Mouse (Mus musculus) myocyte (in vitro differentiated cells): ENCODE results near the gene Lrguk.

Experiments used
- E2F4 ChIP-seq: IDR thresholded peaks from one replicate; pipeline ENCODE4 v1.6.1; 2011; ENCODE audit warnings: mild to moderate bottlenecking, control low read depth, moderate library complexity; ENCODE audit not compliant: insufficient read depth
- MYOD1 ChIP-seq, 3 experiments: IDR thresholded peaks; one replicate each; pipeline ENCODE4 v1.6.1; 2011; ENCODE audit warnings: control low read depth in 2 of 3, low read depth in 2 of 3, mild to moderate bottlenecking in 2 of 3, moderate library complexity in 1 of 3; ENCODE audit not compliant: insufficient read length in 2 of 3, control insufficient read depth in 1 of 3
- MYOG ChIP-seq, 3 experiments: IDR thresholded peaks; one replicate each; pipeline ENCODE4 v1.6.1; 2011; ENCODE audit warnings: control low read depth in 2 of 3, low read depth in 2 of 3, mild to moderate bottlenecking in 2 of 3; ENCODE audit not compliant: insufficient read length in 2 of 3, control insufficient read depth in 1 of 3, insufficient read depth in 1 of 3
- POLR2A ChIP-seq: IDR thresholded peaks from one replicate; pipeline ENCODE4 v1.6.1; 2011; ENCODE audit warnings: low read depth, mild to moderate bottlenecking, control low read depth, moderate library complexity; ENCODE audit not compliant: insufficient read length
- POLR2AphosphoS2 ChIP-seq: IDR thresholded peaks from one replicate; pipeline ENCODE4 v1.6.1; 2011; ENCODE audit warnings: low read depth, control low read depth; ENCODE audit not compliant: insufficient read length
- TCF12 ChIP-seq: IDR thresholded peaks from one replicate; pipeline ENCODE4 v1.6.1; 2011; ENCODE audit warnings: mild to moderate bottlenecking, control low read depth; ENCODE audit not compliant: poor library complexity, insufficient read depth, severe bottlenecking

GRCm38 (mm10) chr6:34173251-34173650 lies 144.0 kb downstream of the Lrguk start:
- no peak for TF ChIP-seq MYOG (IDR thresholded peaks at IDR 0.05; ENCODE audit: control insufficient read depth in 1 of 3, insufficient read depth in 1 of 3, insufficient read length in 2 of 3, low read depth in 2 of 3)
- no peak for TF ChIP-seq MYOD1 (IDR thresholded peaks at IDR 0.05; ENCODE audit: control insufficient read depth in 1 of 3, insufficient read length in 2 of 3, low read depth in 2 of 3)
- no peak for TF ChIP-seq POLR2A
- no peak for TF ChIP-seq POLR2AphosphoS2
- no peak for TF ChIP-seq E2F4
- no peak for TF ChIP-seq TCF12
